Mouse (Mus musculus) G1E (cell line): ENCODE measurements around the gene Rps6ka5.

Experiments
- CTCF ChIP-seq: IDR thresholded peaks from 2 replicates; pipeline ENCODE4 v1.5.1; 2012; ENCODE audit warnings: low read depth, low read length, inconsistent platforms, mixed read lengths
- GATA1 ChIP-seq: IDR thresholded peaks from 2 replicates; pipeline ENCODE4 v1.6.1; 2012; ENCODE audit warnings: borderline replicate concordance, low read length, inconsistent platforms, mixed read lengths
- POLR2AphosphoS5 ChIP-seq: IDR thresholded peaks from 2 replicates; pipeline ENCODE4 v1.6.1; 2012; ENCODE audit warnings: low read depth, low read length, inconsistent platforms; ENCODE audit not compliant: insufficient replicate concordance
- TAL1 ChIP-seq: conservative IDR thresholded peaks from 2 replicates; pipeline ENCODE4 v1.6.1; 2012; ENCODE audit warnings: low read depth, low read length, inconsistent platforms, mixed read lengths

DNA sequence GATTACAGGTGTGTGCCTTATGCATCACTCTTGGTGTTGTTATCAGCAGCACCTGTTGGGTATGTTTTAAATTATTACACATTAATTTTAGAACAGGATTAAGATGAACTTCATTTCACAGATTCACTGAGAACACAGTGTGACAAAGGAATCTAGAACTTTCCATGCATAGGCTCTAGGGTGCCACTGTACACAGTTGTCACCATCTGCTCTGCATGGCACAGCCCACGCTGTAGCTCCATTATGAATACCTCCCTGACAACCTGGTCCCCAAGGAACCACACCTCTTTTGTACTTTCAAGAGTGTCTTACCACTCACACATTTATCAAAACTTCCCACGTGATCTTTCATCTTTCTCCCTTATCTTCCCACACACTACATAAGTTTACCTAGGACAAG is 140.2 kb downstream of the Rps6ka5 start:
- TF ChIP-seq CTCF (no peak), GATA1 (no peak), TAL1 (no peak), POLR2AphosphoS5 (no peak)
